Mouse (Mus musculus): Measurements from ENCODE around the gene Slc12a7.
A peak's percentile ranks its signal among the peaks of the same experiment; 100 is the strongest.
"Not testable (repeated sequence)": the region's sequence is repeated elsewhere in the genome, so short reads cannot be mapped to it uniquely, and the experiment has no call there.

Gene Slc12a7

GRCm38 (mm10) chr13:73718225-73718624, 14.7 kb upstream of the Slc12a7 start:
- DNase-seq (ENCODE audit: low spot score), result peak; percentile 95

- DNase-seq (ENCODE audit: low spot score), result no peak
These were observed 12.7 kb upstream of the Slc12a7 start for GRCm38 (mm10) chr13:73720241-73720640.

- peak; percentile 72 for DNase-seq (ENCODE audit: low spot score)
These were observed 9.7 kb upstream of the Slc12a7 start for GRCm38 (mm10) chr13:73723081-73723668.

- DNase-seq (ENCODE audit: low spot score), result no peak
These were observed 7.6 kb upstream of the Slc12a7 start for GRCm38 (mm10) chr13:73725315-73725714.

GRCm38 (mm10) chr13:73727621-73728025, 5.3 kb upstream of the Slc12a7 start:
- no peak for DNase-seq (ENCODE audit: low spot score)

- DNase-seq (ENCODE audit: low spot score), result no peak
These were observed 4.3 kb upstream of the Slc12a7 start for GRCm38 (mm10) chr13:73728633-73729032.

GRCm38 (mm10) chr13:73730913-73731312, 2.0 kb upstream of the Slc12a7 start:
- no peak for DNase-seq (ENCODE audit: low spot score)

GRCm38 (mm10) chr13:73732235-73732634, 659 bp upstream of the Slc12a7 start:
- no peak for DNase-seq (ENCODE audit: low spot score)

GRCm38 (mm10) chr13:73734379-73734778, 1.5 kb downstream of the Slc12a7 start:
- no peak for DNase-seq (ENCODE audit: low spot score)

GRCm38 (mm10) chr13:73735270-73735669, 2.4 kb downstream of the Slc12a7 start:
- no peak for DNase-seq (ENCODE audit: low spot score)

- no peak for DNase-seq (ENCODE audit: low spot score)
These were observed 3.0 kb downstream of the Slc12a7 start for GRCm38 (mm10) chr13:73735928-73736327.

GRCm38 (mm10) chr13:73736943-73737342, 4.0 kb downstream of the Slc12a7 start:
- DNase-seq (ENCODE audit: low spot score), result no peak

- not testable (repeated sequence) for DNase-seq (ENCODE audit: low spot score)
These were observed 7.6 kb downstream of the Slc12a7 start for GRCm38 (mm10) chr13:73740399-73740944.

- no peak for DNase-seq (ENCODE audit: low spot score)
These were observed 10.1 kb downstream of the Slc12a7 start for GRCm38 (mm10) chr13:73742944-73743343.

GRCm38 (mm10) chr13:73743662-73744061, 10.8 kb downstream of the Slc12a7 start:
- DNase-seq (ENCODE audit: low spot score), result no peak

GRCm38 (mm10) chr13:73748663-73749440, 16.0 kb downstream of the Slc12a7 start:
- peak; percentile 17 for DNase-seq (ENCODE audit: low spot score)

GRCm38 (mm10) chr13:73750435-73750834, 17.5 kb downstream of the Slc12a7 start:
- DNase-seq (ENCODE audit: low spot score), result no peak

- no peak for DNase-seq (ENCODE audit: low spot score)
These were observed 18.4 kb downstream of the Slc12a7 start for GRCm38 (mm10) chr13:73751284-73751683.

GRCm38 (mm10) chr13:73755809-73756208, 22.9 kb downstream of the Slc12a7 start:
- no peak for DNase-seq (ENCODE audit: low spot score)

- DNase-seq (ENCODE audit: low spot score), result no peak
These were observed 24.0 kb downstream of the Slc12a7 start for GRCm38 (mm10) chr13:73756916-73757315.

- DNase-seq (ENCODE audit: low spot score), result no peak
These were observed 24.5 kb downstream of the Slc12a7 start for GRCm38 (mm10) chr13:73757362-73757761.

- no peak for DNase-seq (ENCODE audit: low spot score)
These were observed 26.7 kb downstream of the Slc12a7 start for GRCm38 (mm10) chr13:73759596-73759995.

GRCm38 (mm10) chr13:73760126-73760525, 27.2 kb downstream of the Slc12a7 start:
- no peak for DNase-seq (ENCODE audit: low spot score)

Measured in embryo, embryonic 10.5 days (tissue).